Mouse (Mus musculus) spleen, adult 2 months (tissue): ENCODE measurements around the gene Tmsb10.

Experiments
- CTCF ChIP-seq: fragments of 200-500 bp; IDR thresholded peaks from 2 replicates; pipeline ENCODE4 v1.5.1; 2011; ENCODE audit warnings: mild to moderate bottlenecking, inconsistent platforms; ENCODE audit not compliant: insufficient read depth, insufficient read length, insufficient replicate concordance; ENCODE audit errors: extremely low read depth
- POLR2A ChIP-seq: fragments of 200-500 bp; IDR thresholded peaks from 2 replicates; pipeline ENCODE4 v1.6.1; 2011; ENCODE audit warnings: low read depth, low read length, inconsistent platforms

GRCm38 (mm10) chr6:72981124-72981651 lies 22.6 kb upstream of the Tmsb10 start:
- TF ChIP-seq CTCF: no peak
- TF ChIP-seq POLR2A: no peak
